Mouse (Mus musculus): ENCODE results near the gene Cops2. TPM values are rescaled to one million over a fixed set of nuclear protein-coding genes. Genes with fewer than 3 reads are reported as not detected.

Cops2 gene
- total and polyA plus RNA-seq, 2 experiments from 2014 or later, result 35.1 to 53.8 TPM

- Histone ChIP-seq H3K9ac (replicated peaks; ENCODE audit: low read length) (peak overlapping the region; percentile 52; the same call in 1 of the 2 replicates), H3K27ac (peak overlapping the region; percentile 72; the same call in 1 of the 2 replicates)
- DNase-seq (ENCODE audit: low spot score), result peak; percentile 32
Measured at GRCm38 (mm10) chr2:125865585-125865984, 6.6 kb upstream of the Cops2 start.

GRCm38 (mm10) chr2:125864551-125864950, 5.6 kb upstream of the Cops2 start:
- Histone ChIP-seq H3K4me2 (ENCODE audit: low read depth, low read length) (no peak overlapping the region), H3K36me3 (ENCODE audit: insufficient read depth, low read length) (no peaks in the 10 kb centered on the region), H3K9me3 (ENCODE audit: low read length) (no peaks in the 10 kb centered on the region), H3K4me1 (ENCODE audit: insufficient read depth, low read length) (peaks cover 3% of the 10 kb centered on the region; the same call in 1 of the 2 replicates), H3K9ac (replicated peaks; ENCODE audit: low read length) (no peak overlapping the region), H3K27ac (no peak overlapping the region), H3K27me3 (ENCODE audit: insufficient read depth, low read length) (no peaks in the 10 kb centered on the region), H3K4me3 (ENCODE audit: low read length) (no peak overlapping the region)
- DNase-seq (ENCODE audit: low spot score) (no peak), ATAC-seq (no peak)
- no peak for TF ChIP-seq CTCF (IDR thresholded peaks at IDR 0.05; ENCODE audit: low read depth)
- 93% methylated on average over 1 of the region's 1 CpGs for WGBS

More at GRCm38 (mm10) chr2:125865585-125865984, 6.6 kb upstream of the Cops2 start:
- TF ChIP-seq CTCF (IDR thresholded peaks at IDR 0.05; ENCODE audit: low read depth), result no peak
- Histone ChIP-seq H3K4me2 (ENCODE audit: low read depth, low read length) (peak overlapping the region; percentile 75), H3K27me3 (ENCODE audit: insufficient read depth, low read length) (no peaks in the 10 kb centered on the region), H3K4me3 (ENCODE audit: low read length) (peak overlapping the region; percentile 48), H3K36me3 (ENCODE audit: insufficient read depth, low read length) (no peaks in the 10 kb centered on the region), H3K4me1 (ENCODE audit: insufficient read depth, low read length) (peaks cover 3% of the 10 kb centered on the region; the same call in 1 of the 2 replicates), H3K9me3 (ENCODE audit: low read length) (no peaks in the 10 kb centered on the region)
- ATAC-seq, result no peak

DNA sequence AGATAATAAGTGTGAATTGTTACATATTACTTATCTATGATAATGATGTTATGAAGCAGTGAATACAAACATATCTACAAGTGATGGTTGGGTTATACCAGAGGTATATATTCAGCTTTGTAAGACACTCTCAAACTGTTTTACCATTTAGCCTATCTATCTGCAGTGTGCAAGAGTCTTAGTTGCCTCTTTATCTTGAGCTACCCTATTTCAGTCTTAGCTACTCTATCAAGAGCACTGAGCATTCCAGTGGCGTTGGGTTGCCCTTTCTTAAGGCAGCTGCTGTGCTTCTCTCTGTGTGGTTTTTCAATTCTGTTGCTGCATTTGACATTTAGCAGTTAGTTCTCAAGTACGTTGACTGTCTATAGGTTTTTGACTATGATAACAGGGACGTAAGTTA, 4.9 kb upstream of the Cops2 start:
- Histone ChIP-seq H3K9me3 (ENCODE audit: low read length) (no peaks in the 10 kb centered on the region), H3K36me3 (ENCODE audit: insufficient read depth, low read length) (no peaks in the 10 kb centered on the region), H3K27me3 (ENCODE audit: insufficient read depth, low read length) (no peaks in the 10 kb centered on the region), H3K4me2 (ENCODE audit: low read depth, low read length) (no peak overlapping the region), H3K9ac (replicated peaks; ENCODE audit: low read length) (no peak overlapping the region), H3K4me3 (ENCODE audit: low read length) (no peak overlapping the region), H3K27ac (no peak overlapping the region), H3K4me1 (ENCODE audit: insufficient read depth, low read length) (peaks cover 3% of the 10 kb centered on the region; the same call in 1 of the 2 replicates)
- WGBS, result 90% methylated on average over 3 of the region's 3 CpGs
- ATAC-seq, result no peak
- TF ChIP-seq CTCF (IDR thresholded peaks at IDR 0.05; ENCODE audit: low read depth), result no peak
- no peak for DNase-seq (ENCODE audit: low spot score)

GRCm38 (mm10) chr2:125857707-125858106, 1.2 kb downstream of the Cops2 start:
- WGBS, result 46% methylated on average over 3 of the region's 3 CpGs
- Histone ChIP-seq H3K4me1 (ENCODE audit: insufficient read depth, low read length) (no peaks in the 10 kb centered on the region; the same call in 1 of the 2 replicates), H3K9me3 (ENCODE audit: low read length) (no peaks in the 10 kb centered on the region), H3K36me3 (ENCODE audit: insufficient read depth, low read length) (no peaks in the 10 kb centered on the region), H3K4me2 (ENCODE audit: low read depth, low read length) (peak overlapping the region; percentile 79), H3K9ac (replicated peaks; ENCODE audit: low read length) (peak overlapping the region; percentile 98; the same call in 1 of the 2 replicates), H3K27me3 (ENCODE audit: insufficient read depth, low read length) (no peaks in the 10 kb centered on the region), H3K4me3 (ENCODE audit: low read length) (peak overlapping the region; percentile 100), H3K27ac (no peak overlapping the region)
- no peak for DNase-seq (ENCODE audit: low spot score)
- peak; percentile 5; the same call in 1 of the 2 replicates for TF ChIP-seq CTCF (IDR thresholded peaks at IDR 0.05; ENCODE audit: low read depth)
- ATAC-seq, result no peak

DNA sequence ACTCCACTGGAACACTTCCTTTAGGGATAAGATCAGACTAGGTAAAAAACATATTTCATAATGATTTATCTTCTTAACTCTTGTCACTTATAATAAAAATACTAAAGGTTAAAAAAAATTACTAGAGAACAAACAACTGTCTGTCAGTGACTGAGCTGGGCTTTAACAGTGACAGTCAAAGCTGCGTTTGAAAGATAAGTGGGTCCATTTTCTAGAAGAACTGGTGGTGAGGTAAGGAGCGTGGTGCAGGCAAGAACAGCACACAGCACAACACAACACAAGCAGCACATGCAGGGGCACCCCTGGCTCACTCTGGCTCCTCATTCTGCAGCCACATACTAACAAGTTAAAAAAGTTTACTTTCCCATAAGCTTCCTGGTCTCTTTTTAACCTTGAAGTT, 7.7 kb downstream of the Cops2 start:
- no peaks in the 10 kb centered on the region for H3K4me1 ChIP-seq (ENCODE audit: insufficient read depth, low read length)
- H3K9me3 ChIP-seq (ENCODE audit: low read length), result no peaks in the 10 kb centered on the region
- H3K36me3 ChIP-seq (ENCODE audit: insufficient read depth, low read length), result peaks cover 10% of the 10 kb centered on the region; the same call in 1 of the 2 replicates
- H3K9ac ChIP-seq (replicated peaks; ENCODE audit: low read length), result no peak overlapping the region
- TF ChIP-seq CTCF (IDR thresholded peaks at IDR 0.05; ENCODE audit: low read depth), result no peak
- no peaks in the 10 kb centered on the region for H3K27me3 ChIP-seq (ENCODE audit: insufficient read depth, low read length)
- ATAC-seq (no peak), DNase-seq (ENCODE audit: low spot score) (no peak)
- no peak overlapping the region for H3K4me2 ChIP-seq (ENCODE audit: low read depth, low read length)
- H3K4me3 ChIP-seq (ENCODE audit: low read length), result no peak overlapping the region
- H3K27ac ChIP-seq, result no peak overlapping the region
- 84% methylated on average over 2 of the region's 2 CpGs for WGBS

DNA sequence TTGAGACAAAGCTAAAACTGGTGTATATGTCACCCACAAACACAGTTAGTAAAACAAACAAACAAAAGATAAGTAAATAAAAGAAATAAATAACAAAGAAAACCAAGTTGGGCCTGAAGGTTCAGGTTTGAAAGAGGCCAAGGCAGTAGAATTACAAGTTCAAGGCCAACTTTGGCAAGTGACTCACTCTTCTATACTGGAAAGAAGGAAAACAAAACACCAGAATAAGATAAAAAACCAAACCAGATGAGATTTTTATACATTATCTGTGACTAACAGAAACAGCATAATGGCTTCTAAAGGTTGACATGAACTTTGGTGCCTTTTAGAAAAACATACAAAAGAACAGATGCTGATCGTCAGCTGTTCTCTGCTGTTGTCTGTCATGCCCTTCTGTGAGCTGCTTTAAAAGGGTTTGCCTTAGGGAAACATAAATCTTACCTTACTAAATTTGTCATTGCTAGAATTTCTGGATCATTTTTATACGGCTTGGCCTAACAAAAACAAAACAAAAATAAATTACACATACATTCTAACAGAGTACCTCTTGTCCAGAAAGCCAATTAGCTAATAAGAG, 20.1 kb downstream of the Cops2 start:
- H3K27me3 ChIP-seq (ENCODE audit: insufficient read depth, low read length), result no peaks in the 10 kb centered on the region
- no peak overlapping the region for H3K9ac ChIP-seq (replicated peaks; ENCODE audit: low read length)
- no peaks in the 10 kb centered on the region for H3K9me3 ChIP-seq (ENCODE audit: low read length)
- no peak for TF ChIP-seq CTCF (IDR thresholded peaks at IDR 0.05; ENCODE audit: low read depth)
- no peak overlapping the region for H3K4me3 ChIP-seq (ENCODE audit: low read length)
- WGBS, result 66% methylated on average over 2 of the region's 2 CpGs
- DNase-seq (ENCODE audit: low spot score) (no peak), ATAC-seq (no peak)
- H3K36me3 ChIP-seq (ENCODE audit: insufficient read depth, low read length), result peaks cover 37% of the 10 kb centered on the region
- H3K4me2 ChIP-seq (ENCODE audit: low read depth, low read length), result no peak overlapping the region
- no peak overlapping the region for H3K27ac ChIP-seq
- no peaks in the 10 kb centered on the region for H3K4me1 ChIP-seq (ENCODE audit: insufficient read depth, low read length)

DNA sequence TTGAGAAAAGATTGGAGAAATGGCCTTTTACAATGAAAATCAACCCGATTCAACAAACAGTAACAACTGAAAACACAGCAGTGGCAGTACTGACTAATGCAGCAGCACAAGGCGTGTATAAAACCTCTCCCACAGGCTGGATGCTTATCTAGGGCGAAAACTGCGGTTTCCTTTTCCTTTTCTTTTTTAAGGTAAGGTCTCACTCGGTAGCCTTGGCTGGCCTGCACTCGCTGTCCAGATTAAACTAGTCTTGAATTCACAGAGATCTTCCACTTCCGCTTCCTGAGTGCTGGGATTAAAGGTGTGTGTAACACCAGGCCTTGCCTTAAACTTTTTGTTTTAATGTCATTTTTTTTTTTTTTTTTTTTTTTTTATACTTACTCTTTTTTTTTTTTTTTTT, 20.8 kb downstream of the Cops2 start:
- H3K4me3 ChIP-seq (ENCODE audit: low read length), result no peak overlapping the region
- DNase-seq (ENCODE audit: low spot score), result no peak
- H3K9ac ChIP-seq (replicated peaks; ENCODE audit: low read length), result no peak overlapping the region
- H3K27me3 ChIP-seq (ENCODE audit: insufficient read depth, low read length), result no peaks in the 10 kb centered on the region
- no peak overlapping the region for H3K4me2 ChIP-seq (ENCODE audit: low read depth, low read length)
- H3K36me3 ChIP-seq (ENCODE audit: insufficient read depth, low read length), result peaks cover 42% of the 10 kb centered on the region
- H3K4me1 ChIP-seq (ENCODE audit: insufficient read depth, low read length), result no peaks in the 10 kb centered on the region
- over 99% methylated on average over 7 of the region's 7 CpGs for WGBS
- no peak for TF ChIP-seq CTCF (IDR thresholded peaks at IDR 0.05; ENCODE audit: low read depth)
- ATAC-seq, result no peak
- no peaks in the 10 kb centered on the region for H3K9me3 ChIP-seq (ENCODE audit: low read length)
- H3K27ac ChIP-seq, result no peak overlapping the region
